Mouse (Mus musculus): ENCODE data around the gene Traf3ip2. TPM values are rescaled to one million over a fixed set of nuclear protein-coding genes. Genes with fewer than 3 reads are reported as not detected.

Gene Traf3ip2
- polyA plus RNA-seq, 1 experiment from 2014 or later: 19.3 TPM

- no peak for DNase-seq (ENCODE audit: low spot score)
These were observed 18.1 kb downstream of the Traf3ip2 start for GRCm38 (mm10) chr10:39630811-39631210.

- DNase-seq (ENCODE audit: low spot score): no peak
These were observed 18.9 kb downstream of the Traf3ip2 start for GRCm38 (mm10) chr10:39631627-39632026.

- DNase-seq (ENCODE audit: low spot score): no peak
These were observed 20.6 kb downstream of the Traf3ip2 start for GRCm38 (mm10) chr10:39633379-39633778.

GRCm38 (mm10) chr10:39634423-39635101 lies 21.8 kb downstream of the Traf3ip2 start:
- DNase-seq (ENCODE audit: low spot score): no peak

- DNase-seq (ENCODE audit: low spot score): no peak
These were observed 26.1 kb downstream of the Traf3ip2 start for GRCm38 (mm10) chr10:39638862-39639261.

GRCm38 (mm10) chr10:39639783-39640182 lies 27.0 kb downstream of the Traf3ip2 start:
- DNase-seq (ENCODE audit: low spot score): no peak

GRCm38 (mm10) chr10:39640817-39641226 lies 28.1 kb downstream of the Traf3ip2 start:
- DNase-seq (ENCODE audit: low spot score): no peak

GRCm38 (mm10) chr10:39645789-39646628 lies 33.3 kb downstream of the Traf3ip2 start:
- no peak for DNase-seq (ENCODE audit: low spot score)

GRCm38 (mm10) chr10:39646629-39647019 lies 33.9 kb downstream of the Traf3ip2 start:
- DNase-seq (ENCODE audit: low spot score): no peak

- DNase-seq (ENCODE audit: low spot score): no peak
These were observed 34.4 kb downstream of the Traf3ip2 start for GRCm38 (mm10) chr10:39647118-39647517.

GRCm38 (mm10) chr10:39648278-39648677 lies 35.5 kb downstream of the Traf3ip2 start:
- DNase-seq (ENCODE audit: low spot score): no peak

GRCm38 (mm10) chr10:39649550-39649949 lies 36.8 kb downstream of the Traf3ip2 start:
- DNase-seq (ENCODE audit: low spot score): no peak

- no peak for DNase-seq (ENCODE audit: low spot score)
These were observed 37.6 kb downstream of the Traf3ip2 start for GRCm38 (mm10) chr10:39650316-39650715.

- DNase-seq (ENCODE audit: low spot score): no peak
These were observed 41.3 kb downstream of the Traf3ip2 start for GRCm38 (mm10) chr10:39654001-39654416.

GRCm38 (mm10) chr10:39658901-39659410 lies 46.2 kb downstream of the Traf3ip2 start:
- DNase-seq (ENCODE audit: low spot score): no peak

- no peak for DNase-seq (ENCODE audit: low spot score)
These were observed 46.9 kb downstream of the Traf3ip2 start for GRCm38 (mm10) chr10:39659411-39660268.

- no peak for DNase-seq (ENCODE audit: low spot score)
These were observed 47.5 kb downstream of the Traf3ip2 start for GRCm38 (mm10) chr10:39660269-39660655.

GRCm38 (mm10) chr10:39660698-39661097 lies 48.0 kb downstream of the Traf3ip2 start:
- DNase-seq (ENCODE audit: low spot score): no peak

- DNase-seq (ENCODE audit: low spot score): no peak
These were observed 52.4 kb downstream of the Traf3ip2 start for GRCm38 (mm10) chr10:39665071-39665502.

GRCm38 (mm10) chr10:39666027-39666426 lies 53.3 kb downstream of the Traf3ip2 start:
- no peak for DNase-seq (ENCODE audit: low spot score)

- no peak for DNase-seq (ENCODE audit: low spot score)
These were observed 58.7 kb downstream of the Traf3ip2 start for GRCm38 (mm10) chr10:39671451-39671850.

Measured in thymus, postnatal 0 days (tissue).